Comparison of ENCODE assay signal across 20 mouse cellular contexts in genomic region chr12:86685275-86685674, GRCm38 (mm10). TPM values are rescaled to one million over a fixed set of nuclear protein-coding genes. Genes with fewer than 3 reads are reported as not detected.
A peak's percentile ranks its signal among the peaks of the same experiment; 100 is the strongest.
DNase-seq lines count a peak whose midpoint lies in the region; ATAC-seq and TF ChIP-seq lines count a peak whose summit lies in the region.
"Had no signal": no experiment of that assay in that cellular context is flagged by ENCODE, and none has a peak within 500 bp of the region (broad histone marks: within the 10 kb centered on the region; RNA-seq: fewer than 3 reads in every experiment).

No protein-coding gene starts in this region.

- 0 out of 2 replicates have a peak overlapping the region, but pooled peaks have one; percentile 41 for H3K27ac ChIP-seq in embryonic facial prominence, embryonic 12.5 days
- H3K27ac ChIP-seq in embryonic facial prominence, embryonic 10.5 days (replicated peaks): no peak overlapping the region
- H3K27ac ChIP-seq in hindbrain, embryonic 13.5 days: peak overlapping the region; percentile 48
- no peak overlapping the region for H3K27ac ChIP-seq in hindbrain, embryonic 12.5 days
- H3K27ac ChIP-seq in lung, embryonic 14.5 days (ENCODE audit: low read depth): no peak overlapping the region
- H3K27ac ChIP-seq in lung, postnatal 0 days (ENCODE audit: low read length): no peak overlapping the region
- peak overlapping the region; percentile 26; the same call in 1 of the 2 replicates for H3K27ac ChIP-seq in hindbrain, embryonic 16.5 days (ENCODE audit: low read depth, low read length)
- H3K27ac ChIP-seq: kidney, embryonic 15.5 days had no signal

- no peak for TF ChIP-seq CTCF in lung, embryonic 14.5 days (IDR thresholded peaks at IDR 0.05; ENCODE audit: low read depth)
- TF ChIP-seq CTCF in lung, postnatal 0 days (IDR thresholded peaks at IDR 0.05): no peak

- H3K27me3 ChIP-seq in embryonic facial prominence, embryonic 12.5 days: no peaks in the 10 kb centered on the region
- H3K27me3 ChIP-seq in embryonic facial prominence, embryonic 10.5 days (replicated peaks; ENCODE audit: low read depth, poor library complexity, severe bottlenecking): no peaks in the 10 kb centered on the region
- H3K27me3 ChIP-seq in hindbrain, embryonic 13.5 days: no peaks in the 10 kb centered on the region
- no peaks in the 10 kb centered on the region for H3K27me3 ChIP-seq in hindbrain, embryonic 12.5 days
- no peaks in the 10 kb centered on the region for H3K27me3 ChIP-seq in lung, embryonic 14.5 days (ENCODE audit: insufficient read depth, low read length)
- no peaks in the 10 kb centered on the region for H3K27me3 ChIP-seq in lung, postnatal 0 days (replicated peaks; ENCODE audit: insufficient read depth, low read length)
- H3K27me3 ChIP-seq in hindbrain, embryonic 16.5 days (replicated peaks; ENCODE audit: control insufficient read depth, insufficient read depth, low read length): no peaks in the 10 kb centered on the region
- H3K27me3 ChIP-seq: heart, embryonic 12.5 days; kidney, embryonic 15.5 days had no signal

- TF ChIP-seq EP300 in lung, postnatal 0 days (IDR thresholded peaks at IDR 0.05): no peak

- ATAC-seq in embryonic facial prominence, embryonic 12.5 days (ENCODE audit: insufficient number of reproducible peaks, insufficient read depth, low FRiP score, low TSS enrichment): no peak
- ATAC-seq in hindbrain, embryonic 13.5 days (ENCODE audit: low FRiP score): no peak
- no peak for ATAC-seq in hindbrain, embryonic 12.5 days (ENCODE audit: low FRiP score)
- ATAC-seq in lung, embryonic 14.5 days (ENCODE audit: insufficient read depth): no peak
- ATAC-seq in lung, postnatal 0 days: no peak
- ATAC-seq in hindbrain, embryonic 16.5 days: no peak

- H3K4me1 ChIP-seq in embryonic facial prominence, embryonic 12.5 days: peaks cover 12% of the 10 kb centered on the region
- peaks cover 51% of the 10 kb centered on the region for H3K4me1 ChIP-seq in embryonic facial prominence, embryonic 10.5 days
- peaks cover 62% of the 10 kb centered on the region for H3K4me1 ChIP-seq in hindbrain, embryonic 13.5 days (replicated peaks)
- peaks cover 38% of the 10 kb centered on the region for H3K4me1 ChIP-seq in hindbrain, embryonic 12.5 days
- peaks cover 4% of the 10 kb centered on the region; the same call in 1 of the 2 replicates for H3K4me1 ChIP-seq in lung, embryonic 14.5 days (ENCODE audit: insufficient read depth)
- peaks cover 13% of the 10 kb centered on the region; the same call in 1 of the 2 replicates for H3K4me1 ChIP-seq in lung, postnatal 0 days (ENCODE audit: insufficient read depth, low read depth, low read length)
- peaks cover 36% of the 10 kb centered on the region for H3K4me1 ChIP-seq in hindbrain, embryonic 16.5 days (ENCODE audit: control insufficient read depth, insufficient read depth, low read depth, low read length)

- H3K9me3 ChIP-seq in embryonic facial prominence, embryonic 12.5 days: no peaks in the 10 kb centered on the region
- no peaks in the 10 kb centered on the region for H3K9me3 ChIP-seq in embryonic facial prominence, embryonic 10.5 days
- H3K9me3 ChIP-seq in hindbrain, embryonic 13.5 days: no peaks in the 10 kb centered on the region
- H3K9me3 ChIP-seq in hindbrain, embryonic 12.5 days (replicated peaks): no peaks in the 10 kb centered on the region
- H3K9me3 ChIP-seq in lung, embryonic 14.5 days (ENCODE audit: low read depth, low read length): no peaks in the 10 kb centered on the region
- no peaks in the 10 kb centered on the region for H3K9me3 ChIP-seq in lung, postnatal 0 days (ENCODE audit: low read length)
- no peaks in the 10 kb centered on the region for H3K9me3 ChIP-seq in hindbrain, embryonic 16.5 days (ENCODE audit: control insufficient read depth, low read length)
- H3K9me3 ChIP-seq: heart, embryonic 12.5 days; kidney, embryonic 15.5 days had no signal

- no peak for DNase-seq in embryonic facial prominence, embryonic 10.5 days (ENCODE audit: low spot score)
- peak; percentile 39 for DNase-seq in lung, embryonic 14.5 days
- DNase-seq in lung, postnatal 0 days (ENCODE audit: low spot score): no peak
- DNase-seq in gastrocnemius, postnatal 10 days: no peak
- DNase-seq: adrenal gland, postnatal 10 days; B cell, adult 2 months; gastrocnemius, postnatal 25 days; thymus, adult 18-20 months had no signal

- peaks cover 31% of the 10 kb centered on the region for H3K36me3 ChIP-seq in embryonic facial prominence, embryonic 12.5 days
- H3K36me3 ChIP-seq in embryonic facial prominence, embryonic 10.5 days (replicated peaks): peaks cover 72% of the 10 kb centered on the region
- H3K36me3 ChIP-seq in hindbrain, embryonic 13.5 days: peaks cover 52% of the 10 kb centered on the region
- peaks cover 60% of the 10 kb centered on the region for H3K36me3 ChIP-seq in hindbrain, embryonic 12.5 days
- peaks cover 15% of the 10 kb centered on the region; the same call in 1 of the 2 replicates for H3K36me3 ChIP-seq in lung, embryonic 14.5 days (ENCODE audit: insufficient read depth)
- no peaks in the 10 kb centered on the region for H3K36me3 ChIP-seq in lung, postnatal 0 days (ENCODE audit: insufficient read depth, low read length)
- peaks cover 15% of the 10 kb centered on the region for H3K36me3 ChIP-seq in hindbrain, embryonic 16.5 days (ENCODE audit: control insufficient read depth, insufficient read depth, low read length)

- no peak overlapping the region for H3K4me3 ChIP-seq in embryonic facial prominence, embryonic 12.5 days
- no peak overlapping the region for H3K4me3 ChIP-seq in embryonic facial prominence, embryonic 10.5 days
- H3K4me3 ChIP-seq in hindbrain, embryonic 13.5 days: no peak overlapping the region
- no peak overlapping the region for H3K4me3 ChIP-seq in hindbrain, embryonic 12.5 days
- no peak overlapping the region for H3K4me3 ChIP-seq in lung, embryonic 14.5 days (ENCODE audit: low read depth, low read length)
- no peak overlapping the region for H3K4me3 ChIP-seq in lung, postnatal 0 days (ENCODE audit: low read depth, low read length)
- no peak overlapping the region for H3K4me3 ChIP-seq in hindbrain, embryonic 16.5 days (ENCODE audit: low read length)
- H3K4me3 ChIP-seq: heart, embryonic 12.5 days; kidney, embryonic 15.5 days had no signal

- H3K4me2 ChIP-seq in embryonic facial prominence, embryonic 12.5 days (replicated peaks): no peak overlapping the region
- no peak overlapping the region for H3K4me2 ChIP-seq in hindbrain, embryonic 13.5 days
- no peak overlapping the region for H3K4me2 ChIP-seq in hindbrain, embryonic 12.5 days (replicated peaks)
- H3K4me2 ChIP-seq in lung, embryonic 14.5 days: no peak overlapping the region
- no peak overlapping the region for H3K4me2 ChIP-seq in lung, postnatal 0 days (replicated peaks; ENCODE audit: low read depth, low read length)
- H3K4me2 ChIP-seq in hindbrain, embryonic 16.5 days (ENCODE audit: low read length): no peak overlapping the region
- H3K4me2 ChIP-seq: heart, embryonic 12.5 days; kidney, embryonic 15.5 days had no signal

- H3K9ac ChIP-seq in embryonic facial prominence, embryonic 12.5 days: no peak overlapping the region; the same call in 1 of the 2 replicates
- H3K9ac ChIP-seq in hindbrain, embryonic 13.5 days: peak overlapping the region; percentile 51; the same call in 1 of the 2 replicates
- H3K9ac ChIP-seq in hindbrain, embryonic 12.5 days: no peak overlapping the region
- no peak overlapping the region for H3K9ac ChIP-seq in lung, embryonic 14.5 days
- H3K9ac ChIP-seq in lung, postnatal 0 days (replicated peaks; ENCODE audit: low read depth): no peak overlapping the region
- H3K9ac ChIP-seq in hindbrain, embryonic 16.5 days (ENCODE audit: low read depth, low read length): no peak overlapping the region
- H3K9ac ChIP-seq: kidney, embryonic 15.5 days had no signal

- whole genome bisulfite sequencing in embryonic facial prominence, embryonic 12.5 days: 77% methylated on average over 9 of the region's 9 CpGs
- 82% methylated on average over 9 of the region's 9 CpGs for WGBS in embryonic facial prominence, embryonic 10.5 days
- 70% methylated on average over 9 of the region's 9 CpGs for WGBS in hindbrain, embryonic 13.5 days
- 81% methylated on average over 9 of the region's 9 CpGs for WGBS in hindbrain, embryonic 12.5 days
- 58% methylated on average over 9 of the region's 9 CpGs for WGBS in lung, embryonic 14.5 days
- 61% methylated on average over 9 of the region's 9 CpGs for WGBS in lung, postnatal 0 days
- 68% methylated on average over 9 of the region's 9 CpGs for WGBS in hindbrain, embryonic 16.5 days

RNA-seq across cellular contexts. Expression of gene Vash1, which starts 6.8 kb away (rescaled TPM):
- polyA plus RNA-seq in embryonic facial prominence, embryonic 12.5 days (2016; fragmentation: Nextera tagmentation; extraction: Ambion mirVana): 18.8 and 19.3 TPM in 2 replicates
- 13.5 and 14.7 TPM in 2 replicates for polyA plus RNA-seq in embryonic facial prominence, embryonic 10.5 days (2016; fragmentation: Nextera tagmentation; extraction: Ambion mirVana)
- polyA plus RNA-seq in hindbrain, embryonic 13.5 days (2015; fragmentation: Nextera tagmentation; extraction: Ambion mirVana): 35.1 TPM in 2 replicates
- polyA plus RNA-seq in hindbrain, embryonic 12.5 days (2016; fragmentation: Nextera tagmentation; extraction: Ambion mirVana): 34.4 and 35.3 TPM in 2 replicates
- 12.7 and 14.2 TPM in 2 replicates for polyA plus RNA-seq in lung, embryonic 14.5 days (2014; fragmentation: Nextera tagmentation; extraction: Ambion mirVana)
- polyA plus RNA-seq in lung, postnatal 0 days (2015; fragmentation: Nextera tagmentation; extraction: Ambion mirVana): 9.0 and 10.9 TPM in 2 replicates
- polyA plus RNA-seq in hindbrain, embryonic 16.5 days (2015; fragmentation: Nextera tagmentation; extraction: Ambion mirVana): 28.3 and 31.5 TPM in 2 replicates
- 10 to 100 TPM; 29.9 to 34.5 TPM for total RNA-seq in gastrocnemius, postnatal 10 days (2021)
- total RNA-seq: monocyte, adult 5-6 weeks; neutrophil, adult 5-6 weeks had no signal

RNA-seq across cellular contexts. Expression of gene Angel1, which starts 41.0 kb away (rescaled TPM):
- polyA plus RNA-seq in embryonic facial prominence, embryonic 12.5 days (2016; fragmentation: Nextera tagmentation; extraction: Ambion mirVana): 12.9 and 13.9 TPM in 2 replicates
- polyA plus RNA-seq in embryonic facial prominence, embryonic 10.5 days (2016; fragmentation: Nextera tagmentation; extraction: Ambion mirVana): 14.3 and 15.5 TPM in 2 replicates
- 12.6 TPM in 2 replicates for polyA plus RNA-seq in hindbrain, embryonic 13.5 days (2015; fragmentation: Nextera tagmentation; extraction: Ambion mirVana)
- 15.8 and 17.0 TPM in 2 replicates for polyA plus RNA-seq in hindbrain, embryonic 12.5 days (2016; fragmentation: Nextera tagmentation; extraction: Ambion mirVana)
- 14.3 and 15.1 TPM in 2 replicates for polyA plus RNA-seq in lung, embryonic 14.5 days (2014; fragmentation: Nextera tagmentation; extraction: Ambion mirVana)
- polyA plus RNA-seq in lung, postnatal 0 days (2015; fragmentation: Nextera tagmentation; extraction: Ambion mirVana): 4.2 and 5.2 TPM in 2 replicates
- polyA plus RNA-seq in hindbrain, embryonic 16.5 days (2015; fragmentation: Nextera tagmentation; extraction: Ambion mirVana): 10.0 and 13.0 TPM in 2 replicates
- 1 to 10 TPM; 5.8 to 6.3 TPM for total RNA-seq in gastrocnemius, postnatal 10 days (2021)

RNA-seq across cellular contexts. Expression of gene Lrrc74a, which starts 48.9 kb away (rescaled TPM):
- polyA plus RNA-seq in embryonic facial prominence, embryonic 12.5 days (2016; fragmentation: Nextera tagmentation; extraction: Ambion mirVana): not detected in 2 replicates
- not detected in 2 replicates for polyA plus RNA-seq in embryonic facial prominence, embryonic 10.5 days (2016; fragmentation: Nextera tagmentation; extraction: Ambion mirVana)
- not detected in 2 replicates for polyA plus RNA-seq in hindbrain, embryonic 13.5 days (2015; fragmentation: Nextera tagmentation; extraction: Ambion mirVana)
- polyA plus RNA-seq in hindbrain, embryonic 12.5 days (2016; fragmentation: Nextera tagmentation; extraction: Ambion mirVana): not detected in 2 replicates
- not detected in 2 replicates for polyA plus RNA-seq in lung, embryonic 14.5 days (2014; fragmentation: Nextera tagmentation; extraction: Ambion mirVana)
- not detected in 2 replicates for polyA plus RNA-seq in lung, postnatal 0 days (2015; fragmentation: Nextera tagmentation; extraction: Ambion mirVana)
- polyA plus RNA-seq in hindbrain, embryonic 16.5 days (2015; fragmentation: Nextera tagmentation; extraction: Ambion mirVana): not detected in 2 replicates
- not detected for total RNA-seq in gastrocnemius, postnatal 10 days (2021)
- total RNA-seq: adrenal gland, postnatal 10 days; gastrocnemius, postnatal 25 days; layer of hippocampus, postnatal 14 days; liver, adult 2 months; monocyte, adult 5-6 weeks; neutrophil, adult 5-6 weeks had no signal
- polyA plus RNA-seq: heart, embryonic 12.5 days; intestine, embryonic 14.5 days; kidney, embryonic 15.5 days; liver, adult 2 months; lung, embryonic 16.5 days had no signal

Comparison
In these comparisons a context has a peak if more than half of its experiments do, and no peak if none do; other contexts are left out.
1. H3K27ac ChIP-seq: peak in embryonic facial prominence, embryonic 12.5 days (single experiment), hindbrain, embryonic 13.5 days (single experiment) and hindbrain, embryonic 16.5 days (single experiment); none in embryonic facial prominence, embryonic 10.5 days (single experiment), hindbrain, embryonic 12.5 days (single experiment), lung, embryonic 14.5 days (single experiment) and lung, postnatal 0 days (single experiment).